ENCODE assay signal across 19 mouse cellular contexts in genomic region chr17:85628811-85629210, GRCm38 (mm10). TPM values are rescaled to one million over a fixed set of nuclear protein-coding genes. Genes with fewer than 3 reads are reported as not detected.
A peak's percentile ranks its signal among the peaks of the same experiment; 100 is the strongest.
DNase-seq lines count a peak whose midpoint lies in the region; ATAC-seq and TF ChIP-seq lines count a peak whose summit lies in the region.
"Had no signal": no experiment of that assay in that cellular context is flagged by ENCODE, and none has a peak within 500 bp of the region (broad histone marks: within the 10 kb centered on the region; RNA-seq: fewer than 3 reads in every experiment).

No protein-coding gene starts in this region.

- DNase-seq in forebrain, postnatal 0 days = no peak
- no peak for DNase-seq in layer of hippocampus, adult 2 months (ENCODE audit: low spot score in 2 of 2)
- DNase-seq in natural killer cell, adult 2 months (ENCODE audit: low spot score in 2 of 2) = no peak
- no peak for DNase-seq in frontal cortex, postnatal 25 days (ENCODE audit: low spot score in 2 of 2)
- DNase-seq: layer of hippocampus, adult 9-11 months; thymus, postnatal 25 days had no signal

- no peaks in the 10 kb centered on the region for H3K36me3 ChIP-seq in kidney, embryonic 16.5 days (ENCODE audit: insufficient read depth, low read length)
- H3K36me3 ChIP-seq in kidney, embryonic 15.5 days = no peaks in the 10 kb centered on the region
- H3K36me3 ChIP-seq in embryonic facial prominence, embryonic 12.5 days = no peaks in the 10 kb centered on the region
- no peaks in the 10 kb centered on the region for H3K36me3 ChIP-seq in forebrain, postnatal 0 days (ENCODE audit: insufficient read depth)
- H3K36me3 ChIP-seq in midbrain, embryonic 16.5 days (ENCODE audit: control insufficient read depth, insufficient read depth, low read length) = no peaks in the 10 kb centered on the region
- H3K36me3 ChIP-seq: liver, embryonic 12.5 days had no signal

- no peaks in the 10 kb centered on the region for H3K9me3 ChIP-seq in kidney, embryonic 16.5 days (ENCODE audit: low read length)
- H3K9me3 ChIP-seq in kidney, embryonic 15.5 days (replicated peaks) = no peaks in the 10 kb centered on the region
- H3K9me3 ChIP-seq in embryonic facial prominence, embryonic 12.5 days = no peaks in the 10 kb centered on the region
- H3K9me3 ChIP-seq in forebrain, postnatal 0 days (ENCODE audit: low read length) = no peaks in the 10 kb centered on the region
- no peaks in the 10 kb centered on the region for H3K9me3 ChIP-seq in midbrain, embryonic 16.5 days (replicated peaks; ENCODE audit: control insufficient read depth, low read length, poor library complexity, severe bottlenecking)
- H3K9me3 ChIP-seq: liver, embryonic 12.5 days had no signal

- WGBS in kidney, embryonic 16.5 days = 6% methylated on average over 8 of the region's 8 CpGs
- 10% methylated on average over 8 of the region's 8 CpGs for WGBS in kidney, embryonic 15.5 days
- 10% methylated on average over 8 of the region's 8 CpGs for WGBS in embryonic facial prominence, embryonic 12.5 days
- 7% methylated on average over 8 of the region's 8 CpGs for WGBS in forebrain, postnatal 0 days
- 7% methylated on average over 8 of the region's 8 CpGs for WGBS in midbrain, embryonic 16.5 days

- H3K27ac ChIP-seq in kidney, embryonic 16.5 days (ENCODE audit: low read length) = no peak overlapping the region
- no peak overlapping the region for H3K27ac ChIP-seq in kidney, embryonic 15.5 days
- H3K27ac ChIP-seq in embryonic facial prominence, embryonic 12.5 days = no peak overlapping the region
- H3K27ac ChIP-seq in forebrain, postnatal 0 days (ENCODE audit: low read depth, low read length) = no peak overlapping the region
- H3K27ac ChIP-seq in midbrain, embryonic 16.5 days (ENCODE audit: low read length) = peak overlapping the region; percentile 12; the same call in 1 of the 2 replicates
- H3K27ac ChIP-seq in layer of hippocampus, adult 2 months = no peak overlapping the region
- H3K27ac ChIP-seq: liver, embryonic 12.5 days had no signal

- peaks cover 90% of the 10 kb centered on the region for H3K27me3 ChIP-seq in kidney, embryonic 16.5 days (ENCODE audit: insufficient read depth, low read length)
- H3K27me3 ChIP-seq in kidney, embryonic 15.5 days = peaks cover 96% of the 10 kb centered on the region
- H3K27me3 ChIP-seq in embryonic facial prominence, embryonic 12.5 days = peaks cover 85% of the 10 kb centered on the region
- peaks cover 47% of the 10 kb centered on the region for H3K27me3 ChIP-seq in forebrain, postnatal 0 days (ENCODE audit: insufficient read depth, low read length)
- H3K27me3 ChIP-seq in midbrain, embryonic 16.5 days (ENCODE audit: control insufficient read depth, insufficient read depth, low read depth, low read length) = peaks cover 68% of the 10 kb centered on the region

- no peak overlapping the region for H3K4me2 ChIP-seq in kidney, embryonic 16.5 days (replicated peaks; ENCODE audit: low read depth, low read length)
- no peak overlapping the region for H3K4me2 ChIP-seq in kidney, embryonic 15.5 days
- H3K4me2 ChIP-seq in embryonic facial prominence, embryonic 12.5 days (replicated peaks) = no peak overlapping the region
- no peak overlapping the region for H3K4me2 ChIP-seq in forebrain, postnatal 0 days (ENCODE audit: low read depth)
- H3K4me2 ChIP-seq in midbrain, embryonic 16.5 days (ENCODE audit: low read length) = no peak overlapping the region
- H3K4me2 ChIP-seq: liver, embryonic 12.5 days had no signal

- ATAC-seq in kidney, embryonic 16.5 days (ENCODE audit: low FRiP score, low TSS enrichment) = peak; percentile 49; the same call in 1 of the 2 replicates
- no peak; the same call in 1 of the 2 replicates for ATAC-seq in kidney, embryonic 15.5 days (replicated peaks; ENCODE audit: low FRiP score)
- peak; percentile 63 for ATAC-seq in embryonic facial prominence, embryonic 12.5 days (ENCODE audit: insufficient number of reproducible peaks, insufficient read depth, low FRiP score, low TSS enrichment)
- ATAC-seq in forebrain, postnatal 0 days = 0 out of 2 replicates have a peak, but pooled peaks have one; percentile 30
- peak; percentile 40; the same call in 1 of the 2 replicates for ATAC-seq in midbrain, embryonic 16.5 days
- ATAC-seq: intestine, embryonic 16.5 days; liver, embryonic 12.5 days; lung, postnatal 0 days had no signal

- TF ChIP-seq CTCF in forebrain, postnatal 0 days (IDR thresholded peaks at IDR 0.05; ENCODE audit: low read depth) = no peak
- no peak for TF ChIP-seq CTCF in layer of hippocampus, adult 2 months (conservative IDR thresholded peaks at IDR 0.05)

- no peaks in the 10 kb centered on the region for H3K4me1 ChIP-seq in kidney, embryonic 16.5 days (ENCODE audit: insufficient read depth, low read length)
- H3K4me1 ChIP-seq in kidney, embryonic 15.5 days = no peaks in the 10 kb centered on the region; the same call in 1 of the 2 replicates
- 0 out of 2 replicates have a peak, but pooled peaks cover 7% of the 10 kb centered on the region for H3K4me1 ChIP-seq in embryonic facial prominence, embryonic 12.5 days
- H3K4me1 ChIP-seq in forebrain, postnatal 0 days (ENCODE audit: insufficient read depth) = no peaks in the 10 kb centered on the region
- H3K4me1 ChIP-seq in midbrain, embryonic 16.5 days (ENCODE audit: control insufficient read depth, insufficient read depth, low read length) = no peaks in the 10 kb centered on the region
- H3K4me1 ChIP-seq: liver, embryonic 12.5 days had no signal

- no peak overlapping the region for H3K9ac ChIP-seq in kidney, embryonic 16.5 days (replicated peaks; ENCODE audit: low read length)
- H3K9ac ChIP-seq in kidney, embryonic 15.5 days = no peak overlapping the region
- H3K9ac ChIP-seq in embryonic facial prominence, embryonic 12.5 days = no peak overlapping the region
- no peak overlapping the region for H3K9ac ChIP-seq in forebrain, postnatal 0 days
- no peak overlapping the region for H3K9ac ChIP-seq in midbrain, embryonic 16.5 days (ENCODE audit: low read depth, low read length)
- H3K9ac ChIP-seq: liver, embryonic 12.5 days had no signal

- no peak overlapping the region for H3K4me3 ChIP-seq in kidney, embryonic 16.5 days (ENCODE audit: low read length)
- no peak overlapping the region for H3K4me3 ChIP-seq in kidney, embryonic 15.5 days (replicated peaks)
- no peak overlapping the region for H3K4me3 ChIP-seq in embryonic facial prominence, embryonic 12.5 days
- H3K4me3 ChIP-seq in forebrain, postnatal 0 days (ENCODE audit: low read depth, low read length) = no peak overlapping the region
- H3K4me3 ChIP-seq in midbrain, embryonic 16.5 days (ENCODE audit: low read depth, low read length) = no peak overlapping the region
- H3K4me3 ChIP-seq in layer of hippocampus, adult 2 months = no peak overlapping the region
- H3K4me3 ChIP-seq: liver, embryonic 12.5 days had no signal

RNA-seq across cellular contexts. Expression of gene Six3, which starts 15.4 kb away (rescaled TPM):
- not detected in 2 replicates for polyA plus RNA-seq in kidney, embryonic 16.5 days (2015; fragmentation: Nextera tagmentation; extraction: Ambion mirVana)
- polyA plus RNA-seq in kidney, embryonic 15.5 days (2015; fragmentation: Nextera tagmentation; extraction: Ambion mirVana) = not detected in 2 replicates
- polyA plus RNA-seq in embryonic facial prominence, embryonic 12.5 days (2016; fragmentation: Nextera tagmentation; extraction: Ambion mirVana) = 8.9 and 9.8 TPM in 2 replicates
- 3.5 and 12.0 TPM in 2 replicates for total RNA-seq in forebrain, postnatal 0 days (2014; rRNA removed)
- 9.5 and 16.6 TPM in 2 replicates for polyA plus RNA-seq in forebrain, postnatal 0 days (2015; fragmentation: Nextera tagmentation; extraction: Ambion mirVana)
- polyA plus RNA-seq in midbrain, embryonic 16.5 days (2015; fragmentation: Nextera tagmentation; extraction: Ambion mirVana) = 19.1 and 24.2 TPM in 2 replicates
- total RNA-seq in layer of hippocampus, adult 2 months (2021) = under 1 TPM in 1 of 2 experiments, not detected in 1; 0.20 TPM
- total RNA-seq: gastrocnemius, postnatal 4 days; megakaryocyte-erythroid progenitor cell, adult 5-6 weeks; MEL had no signal
- polyA plus RNA-seq: C2C12; heart, postnatal 0 days; intestine, embryonic 16.5 days; liver, embryonic 12.5 days; lung, postnatal 0 days; stomach, embryonic 16.5 days had no signal

RNA-seq across cellular contexts. Expression of gene Six2, which starts 59.3 kb away (rescaled TPM):
- 13.3 and 15.9 TPM in 2 replicates for polyA plus RNA-seq in kidney, embryonic 16.5 days (2015; fragmentation: Nextera tagmentation; extraction: Ambion mirVana)
- polyA plus RNA-seq in kidney, embryonic 15.5 days (2015; fragmentation: Nextera tagmentation; extraction: Ambion mirVana) = 16.9 and 18.9 TPM in 2 replicates
- polyA plus RNA-seq in embryonic facial prominence, embryonic 12.5 days (2016; fragmentation: Nextera tagmentation; extraction: Ambion mirVana) = 33.2 and 38.0 TPM in 2 replicates
- 0.92 and 1.1 TPM in 2 replicates for total RNA-seq in forebrain, postnatal 0 days (2014; rRNA removed)
- 0.39 and 0.70 TPM in 2 replicates for polyA plus RNA-seq in forebrain, postnatal 0 days (2015; fragmentation: Nextera tagmentation; extraction: Ambion mirVana)
- 0.16 and 0.33 TPM in 2 replicates for polyA plus RNA-seq in midbrain, embryonic 16.5 days (2015; fragmentation: Nextera tagmentation; extraction: Ambion mirVana)
- total RNA-seq in layer of hippocampus, adult 2 months (2021) = under 1 TPM in 1 of 2 experiments, not detected in 1; 0.33 TPM
- total RNA-seq: megakaryocyte-erythroid progenitor cell, adult 5-6 weeks had no signal
- polyA plus RNA-seq: C2C12; lung, postnatal 0 days had no signal
